Mouse (Mus musculus) kidney, embryonic 15.5 days (tissue): ENCODE data around the gene Btbd35f9. TPM values are rescaled to one million over a fixed set of nuclear protein-coding genes. Genes with fewer than 3 reads are reported as not detected.
"Not testable (repeated sequence)": the region's sequence is repeated elsewhere in the genome, so short reads cannot be mapped to it uniquely, and the experiment has no call there.

Source experiments
- ATAC-seq: fragments of 200-750 bp; cut with Nextera tagmentation; replicated peaks from 2 replicates; pipeline ENCODE4 v1.8.0; 2017; ENCODE audit warnings: moderate TSS enrichment; ENCODE audit not compliant: low FRiP score
- H3K27ac ChIP-seq: fragments of 300-500 bp; sonication (generic); 2 replicates; pipeline ENCODE4 v1.5.1; 2015; ENCODE audit warnings: mild to moderate bottlenecking, inconsistent platforms
- H3K27me3 ChIP-seq: fragments of 300-500 bp; sonication (generic); 2 replicates; pipeline ENCODE4 v1.6.1; 2015; ENCODE audit warnings: inconsistent platforms
- H3K36me3 ChIP-seq: fragments of 300-500 bp; sonication (generic); 2 replicates; pipeline ENCODE4 v1.6.1; 2015; ENCODE audit warnings: inconsistent platforms
- H3K4me1 ChIP-seq: fragments of 300-500 bp; sonication (generic); 2 replicates; pipeline ENCODE4 v1.6.1; 2015; ENCODE audit warnings: inconsistent platforms
- H3K4me2 ChIP-seq: fragments of 300-500 bp; sonication (generic); 2 replicates; pipeline ENCODE4 v1.6.1; 2015; ENCODE audit warnings: moderate library complexity, mild to moderate bottlenecking, inconsistent platforms
- H3K4me3 ChIP-seq: fragments of 300-500 bp; sonication (generic); replicated peaks from 2 replicates; pipeline ENCODE4 v1.5.1; 2015; ENCODE audit warnings: mild to moderate bottlenecking, inconsistent platforms
- H3K9ac ChIP-seq: fragments of 300-500 bp; sonication (generic); 2 replicates; pipeline ENCODE4 v1.6.1; 2015; ENCODE audit warnings: mild to moderate bottlenecking, inconsistent platforms
- H3K9me3 ChIP-seq: fragments of 300-500 bp; sonication (generic); replicated peaks from 2 replicates; pipeline ENCODE4 v1.6.1; 2016; ENCODE audit warnings: inconsistent platforms
- WGBS: fragments of 180-500 bp; shearing (Covaris S2); methylation state at CpG from one replicate; pipeline ENCODE4 v1.1.7; 2015; ENCODE audit warnings: mixed read lengths; 5-methylcytosine and 5-hydroxymethylcytosine counted together
- polyA plus RNA-seq: library from polyadenylated mRNA; unstranded; fragments of >200 nt; fragmentation: Nextera tagmentation; extraction: Ambion mirVana; gene quantifications from 2 replicates; pipeline ENCODE4 v1.2.1, GENCODE M21; 2015

Btbd35f9 gene
- polyA plus RNA-seq = not detected in 2 replicates

- not testable (repeated sequence) for H3K4me1 ChIP-seq, H3K9me3 ChIP-seq, H3K4me2 ChIP-seq, ATAC-seq, H3K27me3 ChIP-seq, H3K36me3 ChIP-seq, H3K4me3 ChIP-seq, H3K27ac ChIP-seq, H3K9ac ChIP-seq
- no CpG with 5 or more reads among the region's 5 CpGs for WGBS
Observed at GRCm38 (mm10) chrX:34161399-34161798, at the start of gene Btbd35f9. Btbd35f9 (minus strand) TSS chrX:34161499.

Other genes starting within 250 kb of the Btbd35f9 start
- gene Btbd35f6, start 205.0 kb downstream of the Btbd35f9 start, polyA plus RNA-seq = not detected in 2 replicates
- gene Gm21870, start 174.7 kb downstream of the Btbd35f9 start, polyA plus RNA-seq = not detected in 2 replicates
- gene Spin2g, start 77.2 kb upstream of the Btbd35f9 start, polyA plus RNA-seq = not detected in 2 replicates